ENCODE assay signal across 16 mouse cellular contexts in genomic region chr5:126721300-126721699, GRCm38 (mm10).
"Had no signal": no experiment of that assay in that cellular context is flagged by ENCODE, and none has a peak within 500 bp of the region (broad histone marks: within the 10 kb centered on the region; RNA-seq: fewer than 3 reads in every experiment).

No protein-coding gene starts in this region.

- H3K4me1 ChIP-seq: midbrain, embryonic 10.5 days; neural tube, embryonic 13.5 days; neural tube, embryonic 15.5 days; stomach, embryonic 15.5 days had no signal

- H3K9me3 ChIP-seq: midbrain, embryonic 10.5 days; midbrain, embryonic 12.5 days; neural tube, embryonic 13.5 days; neural tube, embryonic 15.5 days; stomach, embryonic 15.5 days had no signal

- H3K9ac ChIP-seq: lung, embryonic 14.5 days; midbrain, embryonic 12.5 days; neural tube, embryonic 13.5 days; neural tube, embryonic 15.5 days; stomach, embryonic 15.5 days had no signal

- H3K4me3 ChIP-seq: midbrain, embryonic 10.5 days; midbrain, embryonic 12.5 days; myocyte; neural tube, embryonic 13.5 days; neural tube, embryonic 15.5 days; stomach, embryonic 15.5 days had no signal

- DNase-seq: lung, adult 18-20 months; lung, embryonic 14.5 days; lung, postnatal 10 days; lung, postnatal 4 days; midbrain, embryonic 14.5 days; right cerebral cortex, postnatal 14 days; thymus, adult 2 months; thymus, postnatal 25 days; thymus, postnatal 4 days had no signal

- H3K36me3 ChIP-seq: midbrain, embryonic 10.5 days; midbrain, embryonic 12.5 days; neural tube, embryonic 13.5 days; neural tube, embryonic 15.5 days; stomach, embryonic 15.5 days had no signal

- H3K27ac ChIP-seq: midbrain, embryonic 10.5 days; midbrain, embryonic 12.5 days; neural tube, embryonic 13.5 days; neural tube, embryonic 15.5 days; stomach, embryonic 15.5 days; stomach, postnatal 0 days had no signal
